Mouse (Mus musculus) midbrain, postnatal 0 days (tissue): Measurements from ENCODE around the gene Serpinb9. TPM values are rescaled to one million over a fixed set of nuclear protein-coding genes. Genes with fewer than 3 reads are reported as not detected.

Experiments used
- ATAC-seq: fragments of 200-750 bp; cut with Nextera tagmentation; 2 replicates; pipeline ENCODE4 v1.8.0; 2017; ENCODE audit warnings: moderate number of reproducible peaks, mild to moderate bottlenecking, moderate TSS enrichment, moderate library complexity; ENCODE audit not compliant: low FRiP score
- DNase-seq: peaks from one replicate; pipeline ENCODE4 v3.0.0-alpha.2; 2015; ENCODE audit warnings: low spot score
- H3K27ac ChIP-seq: fragments of 300-500 bp; sonication (generic); 2 replicates; pipeline ENCODE4 v1.5.1; 2014; ENCODE audit warnings: low read depth, mild to moderate bottlenecking, low read length, mixed read lengths
- H3K27me3 ChIP-seq: fragments of 300-500 bp; sonication (generic); 2 replicates; pipeline ENCODE4 v1.6.1; 2014; ENCODE audit warnings: low read length, control low read depth, mixed read lengths; ENCODE audit not compliant: insufficient read depth
- H3K36me3 ChIP-seq: fragments of 300-500 bp; sonication (generic); 2 replicates; pipeline ENCODE4 v1.6.1; 2014; ENCODE audit warnings: low read length, control low read depth, mixed read lengths; ENCODE audit not compliant: insufficient read depth
- H3K4me1 ChIP-seq: fragments of 300-500 bp; sonication (generic); 2 replicates; pipeline ENCODE4 v1.6.1; 2014; ENCODE audit warnings: mild to moderate bottlenecking, control low read depth, antibody characterized with exemption, low read length, mixed read lengths; ENCODE audit not compliant: insufficient read depth
- H3K4me2 ChIP-seq: fragments of 300-500 bp; sonication (generic); 2 replicates; pipeline ENCODE4 v1.6.1; 2014; ENCODE audit warnings: low read depth, mild to moderate bottlenecking, low read length, mixed read lengths; ENCODE audit not compliant: poor library complexity, severe bottlenecking
- H3K4me3 ChIP-seq: fragments of 300-500 bp; sonication (generic); 2 replicates; pipeline ENCODE4 v1.5.1; 2014; ENCODE audit warnings: low read depth, mild to moderate bottlenecking, low read length, moderate library complexity
- H3K9ac ChIP-seq: fragments of 300-500 bp; sonication (generic); replicated peaks from 2 replicates; pipeline ENCODE4 v1.6.1; 2014; ENCODE audit warnings: mild to moderate bottlenecking, low read length, moderate library complexity, mixed read lengths; ENCODE audit not compliant: poor library complexity, severe bottlenecking
- H3K9me3 ChIP-seq: fragments of 300-500 bp; sonication (generic); 2 replicates; pipeline ENCODE4 v1.6.1; 2016; ENCODE audit warnings: low read length, control low read depth
- CTCF ChIP-seq: IDR thresholded peaks from 2 replicates; pipeline ENCODE4 v1.5.1; 2016; ENCODE audit warnings: antibody characterized with exemption, mild to moderate bottlenecking
- WGBS: fragments of 180-500 bp; shearing (Covaris S2); extraction: QIAGEN DNeasy Blood & Tissue Kit; methylation state at CpG from one replicate; pipeline ENCODE4 v1.1.7; 2014; 5-methylcytosine and 5-hydroxymethylcytosine counted together
- polyA plus RNA-seq: library from polyadenylated mRNA; unstranded; fragments of >200 nt; fragmentation: Nextera tagmentation; extraction: Ambion mirVana; gene quantifications from 2 replicates; pipeline ENCODE4 v1.2.1, GENCODE M21; 2015
- total RNA-seq: library from RNA; depleted of rRNA; stranded (reverse); fragments of >200 nt; gene quantifications from 2 replicates; pipeline ENCODE4 v1.2.3, GENCODE M21; 2014

Gene Serpinb9
- total and polyA plus RNA-seq, 2 experiments from 2014 or later: 3.0 to 3.2 TPM

DNA sequence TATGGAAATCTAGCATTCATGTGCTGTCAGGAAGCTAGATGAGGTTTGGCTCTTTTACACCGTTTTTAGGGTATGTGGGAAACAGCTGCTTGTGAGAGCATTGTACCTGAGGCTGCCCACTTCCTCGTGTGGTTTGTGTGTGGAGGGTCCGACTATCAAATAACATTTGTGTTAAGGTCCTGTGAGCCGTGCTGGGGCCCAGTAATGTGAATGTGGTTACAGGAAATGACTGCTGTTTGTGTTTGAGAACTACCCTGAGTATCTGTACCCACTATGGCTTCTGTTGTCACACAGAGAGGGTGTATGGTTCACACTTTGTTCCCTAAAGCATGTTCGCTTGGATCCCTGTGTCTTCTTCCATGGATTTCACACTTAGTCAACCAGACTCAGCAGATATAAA, 36.9 kb upstream of the Serpinb9 start:
- ATAC-seq (no peak), DNase-seq (no peak)
- Histone ChIP-seq H3K9ac (no peak overlapping the region), H3K9me3 (no peaks in the 10 kb centered on the region), H3K4me1 (no peaks in the 10 kb centered on the region), H3K27me3 (no peaks in the 10 kb centered on the region), H3K27ac (no peak overlapping the region), H3K4me2 (no peak overlapping the region), H3K36me3 (no peaks in the 10 kb centered on the region), H3K4me3 (no peak overlapping the region)
- 76% methylated on average over 5 of the region's 5 CpGs for WGBS
- no peak for TF ChIP-seq CTCF

DNA sequence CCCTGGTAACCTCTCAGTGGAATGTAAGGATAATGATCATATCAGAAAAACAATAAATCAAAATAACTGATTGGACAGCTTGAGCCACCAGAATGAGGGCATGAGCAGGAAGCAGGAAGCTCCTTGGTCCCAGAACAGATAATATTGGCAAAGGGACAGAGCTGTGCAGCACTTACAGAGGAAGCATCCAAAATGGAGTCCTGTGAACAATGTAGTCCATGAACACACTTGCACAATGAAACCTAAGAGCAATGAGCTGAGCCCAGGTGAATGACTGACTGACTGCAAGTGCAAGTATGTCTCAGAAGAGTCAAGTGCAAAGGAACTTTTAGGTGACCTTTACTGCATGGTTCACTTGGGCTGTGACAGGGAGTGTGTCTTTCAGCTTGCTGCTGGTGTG, 35.8 kb upstream of the Serpinb9 start:
- Histone ChIP-seq H3K4me3 (no peak overlapping the region), H3K4me2 (no peak overlapping the region), H3K27ac (no peak overlapping the region), H3K4me1 (no peaks in the 10 kb centered on the region), H3K27me3 (no peaks in the 10 kb centered on the region), H3K9me3 (no peaks in the 10 kb centered on the region), H3K9ac (no peak overlapping the region), H3K36me3 (no peaks in the 10 kb centered on the region)
- TF ChIP-seq CTCF: no peak
- DNase-seq: no peak
- no peak for ATAC-seq

DNA sequence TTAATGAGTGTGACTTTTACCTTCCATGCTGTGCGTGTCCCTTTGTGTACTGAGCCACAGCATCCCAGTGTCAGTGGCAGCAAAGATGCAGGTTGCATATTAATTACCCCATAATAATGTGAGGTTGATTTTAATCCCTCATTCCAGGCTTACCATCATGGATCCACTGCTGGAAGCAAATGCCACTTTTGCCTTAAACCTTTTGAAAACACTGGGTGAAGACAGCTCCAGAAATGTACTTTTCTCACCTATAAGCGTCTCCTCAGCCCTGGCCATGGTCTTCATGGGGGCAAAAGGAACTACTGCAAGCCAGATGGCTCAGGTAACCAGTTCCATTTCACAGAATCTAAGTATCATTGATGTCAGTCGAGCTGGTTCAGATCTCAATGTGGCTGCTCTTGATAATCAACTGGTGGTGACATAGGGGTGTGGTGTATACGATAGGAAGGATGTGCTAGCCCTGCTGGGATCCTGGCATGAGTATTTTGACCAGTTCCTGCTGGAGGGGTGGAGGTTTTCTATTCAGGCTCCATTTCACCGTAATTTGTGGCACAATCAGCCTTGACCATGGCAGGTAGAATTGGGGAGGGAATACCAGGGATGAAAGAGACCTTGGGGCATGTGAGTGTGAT, 34.6 kb upstream of the Serpinb9 start:
- TF ChIP-seq CTCF: no peak
- DNase-seq (no peak), ATAC-seq (no peak)
- Histone ChIP-seq H3K27ac (no peak overlapping the region), H3K4me1 (no peaks in the 10 kb centered on the region), H3K4me2 (no peak overlapping the region), H3K36me3 (no peaks in the 10 kb centered on the region), H3K4me3 (no peak overlapping the region), H3K9ac (no peak overlapping the region), H3K9me3 (no peaks in the 10 kb centered on the region), H3K27me3 (no peaks in the 10 kb centered on the region)
- 77% methylated on average over 5 of the region's 5 CpGs for WGBS

DNA sequence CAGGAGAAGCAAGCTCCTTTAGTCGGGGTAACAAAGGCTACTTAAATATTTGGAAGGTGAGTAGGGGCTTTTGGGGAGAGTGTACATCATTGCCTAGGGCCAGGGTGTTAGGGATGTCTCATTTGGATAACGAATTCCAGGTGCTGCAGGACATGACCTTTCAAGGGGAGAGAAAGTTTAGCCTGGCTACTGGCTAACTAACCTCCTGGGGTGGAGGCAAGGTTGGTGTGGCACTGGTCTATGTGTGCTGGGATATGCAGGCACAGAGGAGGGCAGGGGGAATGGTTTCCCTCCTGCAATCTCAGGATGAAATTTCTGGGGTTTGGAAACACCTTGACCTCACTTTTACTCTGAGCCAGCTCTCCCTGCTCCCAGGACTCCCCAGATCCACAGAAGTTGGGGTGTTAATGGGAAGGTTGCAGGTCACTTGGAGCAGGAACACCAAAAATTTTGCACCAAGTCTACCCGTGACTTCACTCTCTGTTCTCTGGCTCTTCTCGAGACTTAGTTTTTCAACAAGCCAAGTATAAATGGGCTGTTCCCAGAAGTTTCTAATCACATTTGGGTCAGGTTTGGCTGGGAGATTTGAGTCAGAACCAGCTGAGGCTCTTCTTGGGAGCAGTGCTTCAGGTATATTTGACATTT, 33.9 kb upstream of the Serpinb9 start:
- Histone ChIP-seq H3K9me3 (no peaks in the 10 kb centered on the region), H3K9ac (no peak overlapping the region), H3K4me2 (no peak overlapping the region), H3K36me3 (no peaks in the 10 kb centered on the region), H3K27me3 (no peaks in the 10 kb centered on the region), H3K4me3 (no peak overlapping the region), H3K27ac (no peak overlapping the region), H3K4me1 (no peaks in the 10 kb centered on the region)
- no peak for ATAC-seq
- no peak for TF ChIP-seq CTCF
- no peak for DNase-seq
- 83% methylated on average over 4 of the region's 4 CpGs for whole genome bisulfite sequencing

DNA sequence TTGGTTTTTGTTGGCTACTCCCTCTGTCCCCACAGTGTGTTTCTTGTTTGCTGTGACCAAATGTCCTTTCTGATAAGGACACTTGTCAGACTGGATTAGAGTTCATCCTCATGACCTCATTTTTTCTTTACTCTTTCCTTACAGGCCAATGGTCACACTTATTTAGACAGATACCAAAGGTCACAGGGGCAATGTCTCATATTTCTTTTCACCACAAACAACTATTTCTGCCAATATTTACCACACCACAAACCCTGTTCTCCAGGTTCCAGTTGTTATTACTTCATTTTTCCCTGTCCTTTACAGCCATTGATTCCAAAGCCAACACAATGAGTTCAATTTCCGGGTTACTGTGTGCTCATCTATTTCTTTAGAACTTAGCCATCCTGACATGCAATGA, 33.4 kb upstream of the Serpinb9 start:
- no peak for TF ChIP-seq CTCF
- Histone ChIP-seq H3K4me3 (no peak overlapping the region), H3K4me1 (no peaks in the 10 kb centered on the region), H3K9ac (no peak overlapping the region), H3K9me3 (no peaks in the 10 kb centered on the region), H3K27me3 (no peaks in the 10 kb centered on the region), H3K36me3 (no peaks in the 10 kb centered on the region), H3K27ac (no peak overlapping the region), H3K4me2 (no peak overlapping the region)
- WGBS: 78% methylated on average over 1 of the region's 1 CpGs
- DNase-seq: no peak
- ATAC-seq: no peak

DNA sequence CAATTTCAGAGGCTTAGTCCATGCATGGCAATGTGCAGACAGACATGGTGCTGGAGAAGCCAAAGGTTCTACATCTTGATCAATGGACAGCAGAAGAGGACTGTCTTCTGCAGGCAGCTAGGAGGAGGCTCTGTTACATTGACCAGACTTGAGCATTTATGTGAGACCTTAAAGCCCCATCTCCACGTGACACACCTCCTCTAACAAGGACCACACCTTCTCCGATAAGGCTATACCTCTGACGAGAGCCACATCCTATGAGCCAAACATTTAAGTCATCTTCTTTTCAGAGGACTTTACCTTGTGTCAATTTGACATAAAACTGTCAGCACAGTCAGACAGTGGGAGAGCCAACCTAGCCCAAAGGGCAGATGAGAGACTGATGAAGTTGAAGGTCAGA, 32.3 kb upstream of the Serpinb9 start:
- TF ChIP-seq CTCF: no peak
- Histone ChIP-seq H3K9ac (no peak overlapping the region), H3K4me1 (no peaks in the 10 kb centered on the region), H3K4me2 (no peak overlapping the region), H3K27ac (no peak overlapping the region), H3K4me3 (no peak overlapping the region), H3K27me3 (no peaks in the 10 kb centered on the region), H3K36me3 (no peaks in the 10 kb centered on the region), H3K9me3 (no peaks in the 10 kb centered on the region)
- WGBS: 89% methylated on average over 3 of the region's 3 CpGs
- ATAC-seq (no peak), DNase-seq (no peak)
